Mouse (Mus musculus) MEL (cell line): ENCODE measurements around the gene Galntl6. TPM values are rescaled to one million over a fixed set of nuclear protein-coding genes. Genes with fewer than 3 reads are reported as not detected.

Experiments
- DNase-seq: peaks from one replicate; pipeline ENCODE4 v3.0.0; 2011; ENCODE audit warnings: low read depth, low spot score
- H3K27ac ChIP-seq: 2 replicates; pipeline ENCODE4 v1.5.1; 2012; ENCODE audit warnings: low read depth, mild to moderate bottlenecking, control low read depth, low read length, moderate library complexity; ENCODE audit not compliant: control insufficient read depth
- H3K27me3 ChIP-seq, 2 experiments: fragments of 150-350 bp in 1 of 2; sonication (generic) in 1 of 2; 2 replicates each; pipeline ENCODE4 v1.6.1; 2012; ENCODE audit warnings: low read length in 2 of 2, mild to moderate bottlenecking in 2 of 2, improper control_type of control experiment in 1 of 2, moderate library complexity in 1 of 2; ENCODE audit not compliant: insufficient read depth in 2 of 2, control insufficient read depth in 1 of 2
- H3K36me3 ChIP-seq, 2 experiments: 2 replicates each; pipeline ENCODE4 v1.6.1; 2012 to 2014; ENCODE audit warnings: low read length in 2 of 2, improper control_type of control experiment in 1 of 2, inconsistent platforms in 1 of 2, mild to moderate bottlenecking in 1 of 2; ENCODE audit not compliant: insufficient read depth in 2 of 2, control insufficient read depth in 1 of 2
- H3K4me1 ChIP-seq, 2 experiments: fragments of 150-350 bp in 1 of 2; sonication (generic) in 1 of 2; 2 replicates each; pipeline ENCODE4 v1.6.1; 2012; ENCODE audit warnings: low read length in 2 of 2, improper control_type of control experiment in 1 of 2, mild to moderate bottlenecking in 1 of 2; ENCODE audit not compliant: insufficient read depth in 2 of 2, control insufficient read depth in 1 of 2
- H3K4me3 ChIP-seq, 2 experiments: fragments of 150-350 bp in 1 of 2; sonication (generic) in 1 of 2; 2 replicates each; pipeline ENCODE4 v1.5.1; 2012; ENCODE audit warnings: low read depth in 2 of 2, low read length in 2 of 2, mild to moderate bottlenecking in 2 of 2, moderate library complexity in 2 of 2, control low read depth in 1 of 2, improper control_type of control experiment in 1 of 2; ENCODE audit not compliant: control insufficient read depth in 1 of 2, insufficient read depth in 1 of 2
- H3K79me2 ChIP-seq: 2 replicates; pipeline ENCODE4 v1.6.1; 2012; ENCODE audit warnings: mild to moderate bottlenecking, low read length, moderate library complexity; ENCODE audit not compliant: control insufficient read depth, poor library complexity, insufficient read depth
- H3K9ac ChIP-seq: 2 replicates; pipeline ENCODE4 v1.6.1; 2012; ENCODE audit warnings: low read depth, mild to moderate bottlenecking, control low read depth, low read length, moderate library complexity; ENCODE audit not compliant: control insufficient read depth, poor library complexity, severe bottlenecking
- H3K9me3 ChIP-seq: fragments of 150-350 bp; sonication (generic); replicated peaks from 2 replicates; pipeline ENCODE4 v1.6.1; 2012; ENCODE audit warnings: mild to moderate bottlenecking, low read length, improper control_type of control experiment, moderate library complexity; ENCODE audit not compliant: insufficient read depth
- CHD1 ChIP-seq: IDR thresholded peaks from 2 replicates; pipeline ENCODE4 v1.6.1; 2012; ENCODE audit warnings: low read depth, mild to moderate bottlenecking, inconsistent platforms, low read length, improper control_type of control experiment
- EP300 ChIP-seq, 2 experiments: IDR thresholded peaks; 2 replicates each; pipeline ENCODE4 v1.6.1; 2011; ENCODE audit warnings: improper control_type of control experiment in 2 of 2, low read length in 2 of 2, low read depth in 1 of 2, mild to moderate bottlenecking in 1 of 2
- GATA1 ChIP-seq: IDR thresholded peaks from 2 replicates; pipeline ENCODE4 v1.6.1; 2011; ENCODE audit warnings: low read depth, low read length, improper control_type of control experiment
- HCFC1 ChIP-seq: IDR thresholded peaks from 2 replicates; pipeline ENCODE4 v1.6.1; 2012; ENCODE audit warnings: low read depth, mild to moderate bottlenecking, inconsistent platforms, low read length, improper control_type of control experiment, moderate library complexity
- MYC ChIP-seq: IDR thresholded peaks from 2 replicates; pipeline ENCODE4 v1.6.1; 2011; ENCODE audit warnings: low read depth, mild to moderate bottlenecking, low read length, improper control_type of control experiment, moderate library complexity
- NELFE ChIP-seq: IDR thresholded peaks from 2 replicates; pipeline ENCODE4 v1.6.1; 2011; ENCODE audit warnings: low read depth, low read length, improper control_type of control experiment
- NRF1 ChIP-seq: IDR thresholded peaks from 2 replicates; pipeline ENCODE4 v1.6.1; 2014; ENCODE audit warnings: low read depth, mild to moderate bottlenecking, inconsistent platforms, low read length, improper control_type of control experiment, moderate library complexity; ENCODE audit not compliant: poor library complexity, insufficient read depth, severe bottlenecking
- POLR2A ChIP-seq, 2 experiments: IDR thresholded peaks; 2 replicates each; pipeline ENCODE4 v1.6.1; 2011 to 2012; ENCODE audit warnings: low read length in 2 of 2, mild to moderate bottlenecking in 2 of 2, control low read depth in 1 of 2, improper control_type of control experiment in 1 of 2, low read depth in 1 of 2, moderate library complexity in 1 of 2; ENCODE audit not compliant: control insufficient read depth in 1 of 2, insufficient read depth in 1 of 2, poor library complexity in 1 of 2
- RAD21 ChIP-seq: IDR thresholded peaks from 2 replicates; pipeline ENCODE4 v1.6.1; 2011; ENCODE audit warnings: mild to moderate bottlenecking, low read depth, low read length, improper control_type of control experiment
- SMC3 ChIP-seq: IDR thresholded peaks from 2 replicates; pipeline ENCODE4 v1.6.1; 2011; ENCODE audit warnings: low read depth, low read length, improper control_type of control experiment
- TBP ChIP-seq: IDR thresholded peaks from 2 replicates; pipeline ENCODE4 v1.8.0; 2011; ENCODE audit warnings: low read depth, low read length, improper control_type of control experiment
- USF1 ChIP-seq: IDR thresholded peaks from 2 replicates; pipeline ENCODE4 v1.6.1; 2014; ENCODE audit warnings: low read depth, mild to moderate bottlenecking, inconsistent platforms, low read length, improper control_type of control experiment, moderate library complexity
- USF2 ChIP-seq, 2 experiments: IDR thresholded peaks; 2 replicates each; pipeline ENCODE4 v1.6.1; 2011 to 2012; ENCODE audit warnings: improper control_type of control experiment in 2 of 2, low read length in 2 of 2, borderline replicate concordance in 1 of 2, inconsistent platforms in 1 of 2, low read depth in 1 of 2, mild to moderate bottlenecking in 1 of 2; ENCODE audit not compliant: insufficient read depth in 1 of 2
- ZMIZ1 ChIP-seq: IDR thresholded peaks from 2 replicates; pipeline ENCODE4 v1.6.1; 2012; ENCODE audit warnings: low read depth, mild to moderate bottlenecking, inconsistent platforms, low read length, improper control_type of control experiment, moderate library complexity
- polyA plus RNA-seq, 2 experiments: library from polyadenylated mRNA; stranded (reverse) in 1 of 2; unstranded in 1 of 2; fragments of >175 nt in 1 of 2; fragments of >200 nt in 1 of 2; gene quantifications; 2 replicates each; pipeline versions ENCODE4 v1.2.1 to v1.2.4; 2012; ENCODE audit warnings: low replicate concordance in 2 of 2, low read depth in 1 of 2; ENCODE audit not compliant: insufficient read length in 2 of 2, insufficient read depth in 1 of 2, missing spikeins in 1 of 2
- total RNA-seq: library from RNA; depleted of rRNA; stranded (reverse); fragments of 300-350 nt; gene quantifications from 2 replicates; pipeline ENCODE4 v1.2.3, GENCODE M21; 2012

Galntl6 gene
- total and polyA plus RNA-seq, 3 experiments: not detected

GRCm38 (mm10) chr8:57962286-57963110 is 949.9 kb downstream of the Galntl6 start:
- TF ChIP-seq CHD1: no peak
- no peak for TF ChIP-seq TBP
- Histone ChIP-seq H3K4me3 (no peak overlapping the region), H3K27me3 (no peaks in the 10 kb centered on the region), H3K4me1 (no peaks in the 10 kb centered on the region), H3K27ac (no peak overlapping the region), H3K79me2 (no peaks in the 10 kb centered on the region), H3K36me3 (no peaks in the 10 kb centered on the region), H3K9ac (no peak overlapping the region), H3K9me3 (no peaks in the 10 kb centered on the region; the same call in 1 of the 2 replicates)
- no peak for DNase-seq

GRCm38 (mm10) chr8:57959136-57959535 is 953.3 kb downstream of the Galntl6 start:
- Histone ChIP-seq H3K4me3 (no peak overlapping the region), H3K27me3 (no peaks in the 10 kb centered on the region), H3K36me3 (no peaks in the 10 kb centered on the region), H3K9ac (no peak overlapping the region), H3K4me1 (no peaks in the 10 kb centered on the region), H3K27ac (no peak overlapping the region), H3K9me3 (no peaks in the 10 kb centered on the region; the same call in 1 of the 2 replicates), H3K79me2 (no peaks in the 10 kb centered on the region)
- TF ChIP-seq TBP (no peak), GATA1 (no peak), USF1 (no peak), SMC3 (no peak), RAD21 (no peak), NELFE (no peak), POLR2A (IDR thresholded peaks at IDR 0.05; ENCODE audit: control insufficient read depth in 1 of 2, insufficient read depth in 1 of 2, low read depth in 1 of 2, low read length in 2 of 2, poor library complexity in 1 of 2) (no peak), NRF1 (no peak), HCFC1 (no peak), EP300 (IDR thresholded peaks at IDR 0.05; ENCODE audit: low read depth in 1 of 2, low read length in 2 of 2) (no peak), USF2 (IDR thresholded peaks at IDR 0.05; ENCODE audit: borderline replicate concordance in 1 of 2, insufficient read depth in 1 of 2, low read depth in 1 of 2, low read length in 2 of 2) (no peak), ZMIZ1 (no peak), MYC (no peak)
- no peak for DNase-seq
